Mouse (Mus musculus) embryonic fibroblast, embryonic 13.5 days (primary cell): ENCODE measurements at regions not wholly inside any gene's neighbourhood (a gene's known extent, or its start where the extent isn't known, plus 50 kb on each side); places are given as distances from the start of the nearest gene placed in this dataset.

Experiments
- CTCF ChIP-seq: IDR thresholded peaks from 2 replicates; pipeline ENCODE4 v1.5.1; 2011; ENCODE audit warnings: mild to moderate bottlenecking, control low read depth, low read length, moderate library complexity, borderline replicate concordance; ENCODE audit not compliant: insufficient read depth
- POLR2A ChIP-seq: IDR thresholded peaks from 2 replicates; pipeline ENCODE4 v1.6.1; 2011; ENCODE audit warnings: low read depth, mild to moderate bottlenecking, control low read depth, low read length, moderate library complexity

DNA sequence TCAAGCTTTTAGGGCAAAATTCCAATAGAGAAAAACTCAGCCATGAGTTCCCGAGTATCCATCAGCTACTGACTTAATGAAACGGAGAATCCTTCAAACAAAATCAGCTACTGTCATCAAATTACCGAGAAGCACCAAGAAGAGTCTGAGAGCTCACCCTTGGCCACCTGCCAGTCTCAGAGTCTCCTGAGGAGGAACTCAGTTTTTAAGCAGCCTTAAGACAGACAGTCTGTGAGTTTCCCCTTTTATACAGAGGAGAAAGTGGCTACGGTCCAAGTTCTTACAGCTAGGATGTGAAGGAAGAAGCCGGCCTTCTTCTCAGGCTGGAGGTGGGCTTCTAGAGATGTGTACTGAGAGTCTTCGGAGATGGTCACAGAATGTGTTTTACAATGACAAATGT, 262.8 kb downstream of the Diras2 start:
- no peak for TF ChIP-seq CTCF
- TF ChIP-seq POLR2A: no peak
